Mouse (Mus musculus) hindbrain, embryonic 13.5 days (tissue): ENCODE data around the gene Fbln1. TPM values are rescaled to one million over a fixed set of nuclear protein-coding genes. Genes with fewer than 3 reads are reported as not detected.
A peak's percentile ranks its signal among the peaks of the same experiment; 100 is the strongest.

Experiments
- ATAC-seq: fragments of 200-750 bp; cut with Nextera tagmentation; 2 replicates; pipeline ENCODE4 v1.8.0; 2017; ENCODE audit warnings: moderate TSS enrichment; ENCODE audit not compliant: low FRiP score
- H3K27ac ChIP-seq: fragments of 300-500 bp; sonication (generic); 2 replicates; pipeline ENCODE4 v1.5.1; 2015; ENCODE audit warnings: inconsistent platforms, mild to moderate bottlenecking, moderate library complexity
- H3K27me3 ChIP-seq: fragments of 300-500 bp; sonication (generic); 2 replicates; pipeline ENCODE4 v1.6.1; 2015; ENCODE audit warnings: mild to moderate bottlenecking, inconsistent platforms
- H3K36me3 ChIP-seq: fragments of 300-500 bp; sonication (generic); 2 replicates; pipeline ENCODE4 v1.6.1; 2015; ENCODE audit warnings: mild to moderate bottlenecking, inconsistent platforms
- H3K4me1 ChIP-seq: fragments of 300-500 bp; sonication (generic); replicated peaks from 2 replicates; pipeline ENCODE4 v1.6.1; 2015; ENCODE audit warnings: inconsistent platforms
- H3K4me2 ChIP-seq: fragments of 300-500 bp; sonication (generic); 2 replicates; pipeline ENCODE4 v1.6.1; 2015; ENCODE audit warnings: inconsistent platforms, mild to moderate bottlenecking, moderate library complexity
- H3K4me3 ChIP-seq: fragments of 300-500 bp; sonication (generic); 2 replicates; pipeline ENCODE4 v1.5.1; 2015; ENCODE audit warnings: mild to moderate bottlenecking, inconsistent platforms
- H3K9ac ChIP-seq: fragments of 300-500 bp; sonication (generic); 2 replicates; pipeline ENCODE4 v1.6.1; 2015; ENCODE audit warnings: mild to moderate bottlenecking, inconsistent platforms
- H3K9me3 ChIP-seq: fragments of 300-500 bp; sonication (generic); 2 replicates; pipeline ENCODE4 v1.6.1; 2016; ENCODE audit warnings: inconsistent platforms
- WGBS: fragments of 180-500 bp; shearing (Covaris S2); methylation state at CpG from one replicate; pipeline ENCODE4 v1.1.7; 2015; 5-methylcytosine and 5-hydroxymethylcytosine counted together
- polyA plus RNA-seq: library from polyadenylated mRNA; unstranded; fragments of >200 nt; fragmentation: Nextera tagmentation; extraction: Ambion mirVana; gene quantifications from 2 replicates; pipeline ENCODE4 v1.2.1, GENCODE M21; 2015

Fbln1 gene
- 60.7 and 65.1 TPM in 2 replicates for polyA plus RNA-seq

DNA sequence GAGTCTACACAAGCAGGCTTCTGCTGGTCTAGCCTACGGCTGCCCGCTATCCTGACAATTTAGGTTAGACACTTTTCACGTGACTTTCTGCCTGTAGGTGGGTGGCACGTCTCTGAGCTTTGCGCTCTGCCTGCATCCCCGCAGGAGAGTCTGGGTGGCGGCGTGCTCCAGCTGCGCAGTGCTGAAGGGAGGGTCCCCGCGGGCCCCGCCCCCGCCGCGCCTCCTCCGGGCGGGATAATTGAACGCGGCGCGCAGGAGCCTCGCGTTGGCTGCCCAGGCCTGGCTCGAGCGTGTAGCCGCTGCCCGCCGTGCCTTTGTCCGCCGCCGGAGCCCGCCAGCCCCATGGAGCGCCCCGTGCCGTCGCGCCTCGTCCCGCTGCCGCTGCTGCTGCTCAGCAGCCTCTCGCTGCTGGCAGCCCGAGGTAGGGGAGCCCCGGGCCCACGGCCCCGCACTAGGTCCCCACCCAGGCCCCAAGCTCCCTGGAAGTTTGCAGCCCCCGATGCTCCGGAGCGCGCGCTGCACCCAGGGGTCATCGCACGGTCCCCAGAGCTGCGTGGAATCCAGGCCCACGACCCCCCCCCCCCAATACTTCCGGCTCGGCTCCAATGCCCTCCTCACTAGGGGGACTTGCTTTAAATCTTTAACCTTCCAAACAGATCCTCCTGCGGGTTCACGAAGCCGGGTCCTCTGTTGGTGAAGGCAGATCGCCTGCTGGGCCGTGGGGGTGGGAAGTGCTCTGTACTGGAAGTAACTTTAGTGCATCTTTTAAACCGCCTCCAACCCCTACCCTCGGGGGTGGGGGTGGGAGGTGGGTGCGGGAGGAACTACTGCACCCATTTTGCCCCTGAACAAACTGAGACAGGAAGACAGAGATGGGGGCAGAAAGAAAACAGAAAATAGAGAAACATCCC, at the start of gene Fbln1:
Fbln1 (plus strand) TSS at position 158 of the 911 bp plus-strand sequence.
- peaks cover 33% of the 10 kb centered on the region for H3K4me1 ChIP-seq
- peak; percentile 77 for ATAC-seq
- peak within 1 kb of the TSS; percentile 74 for H3K27ac ChIP-seq
- H3K4me2 ChIP-seq, result peak within 1 kb of the TSS; percentile 90
- peak within 1 kb of the TSS; percentile 81 for H3K9ac ChIP-seq
- no peaks in the 10 kb centered on the region for H3K9me3 ChIP-seq
- H3K36me3 ChIP-seq, result 0 out of 2 replicates have a peak, but pooled peaks cover 1% of the 10 kb centered on the region
- WGBS, result under 1% methylated on average over 56 of the region's 64 CpGs
- peaks cover 26% of the 10 kb centered on the region for H3K27me3 ChIP-seq
- H3K4me3 ChIP-seq, result peak within 1 kb of the TSS; percentile 56

DNA sequence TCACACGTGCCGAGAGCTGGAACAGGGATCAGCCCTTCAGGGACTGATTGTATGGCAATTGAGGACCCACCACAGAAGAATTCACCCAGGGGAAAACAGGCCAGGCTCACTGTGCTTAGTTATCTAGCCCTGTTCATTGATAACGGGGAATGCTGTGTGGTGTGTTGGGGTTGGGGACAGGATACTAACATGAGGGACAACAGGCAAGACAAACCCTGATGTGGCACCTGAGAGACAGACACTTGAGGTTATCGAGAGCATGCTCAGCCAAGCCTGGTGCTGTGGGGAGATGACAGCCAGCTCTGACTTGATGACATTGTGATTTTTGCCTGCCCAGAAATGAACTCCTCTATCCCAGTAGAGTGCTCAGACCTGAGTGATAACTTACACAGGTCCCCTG, 49.6 kb upstream of the Fbln1 start:
- no peak overlapping the region for H3K4me2 ChIP-seq
- no peak overlapping the region for H3K27ac ChIP-seq
- no peak for ATAC-seq
- no peaks in the 10 kb centered on the region for H3K36me3 ChIP-seq
- no peak overlapping the region for H3K9ac ChIP-seq
- no peak overlapping the region for H3K4me3 ChIP-seq
- H3K27me3 ChIP-seq, result no peaks in the 10 kb centered on the region
- no peaks in the 10 kb centered on the region for H3K9me3 ChIP-seq
- 75% methylated on average over 4 of the region's 4 CpGs for WGBS
- no peaks in the 10 kb centered on the region for H3K4me1 ChIP-seq

DNA sequence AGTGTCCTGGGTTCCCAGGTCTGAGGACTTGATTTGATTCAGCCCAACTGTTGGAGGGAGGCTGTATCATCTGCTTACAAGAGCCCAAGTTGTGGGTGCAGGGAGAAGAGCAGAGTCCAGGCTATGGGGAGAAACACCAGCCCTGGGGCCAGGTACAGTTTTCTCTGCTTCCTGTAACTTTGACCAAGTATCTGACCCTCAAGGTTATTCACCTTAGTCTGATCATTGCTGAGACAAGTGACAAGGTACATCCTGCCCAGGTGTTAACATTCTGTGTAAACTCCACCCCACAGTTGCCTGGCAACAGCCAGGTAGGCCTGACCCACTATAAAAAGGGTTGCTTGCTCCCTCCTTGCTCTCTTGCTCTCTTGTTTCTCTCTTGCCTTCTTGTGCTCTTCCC, 44.3 kb upstream of the Fbln1 start:
- Histone ChIP-seq H3K4me2 (no peak overlapping the region), H3K27me3 (no peaks in the 10 kb centered on the region), H3K4me3 (no peak overlapping the region), H3K4me1 (peaks cover 7% of the 10 kb centered on the region), H3K27ac (no peak overlapping the region), H3K36me3 (no peaks in the 10 kb centered on the region), H3K9me3 (no peaks in the 10 kb centered on the region), H3K9ac (no peak overlapping the region)
- ATAC-seq, result no peak

DNA sequence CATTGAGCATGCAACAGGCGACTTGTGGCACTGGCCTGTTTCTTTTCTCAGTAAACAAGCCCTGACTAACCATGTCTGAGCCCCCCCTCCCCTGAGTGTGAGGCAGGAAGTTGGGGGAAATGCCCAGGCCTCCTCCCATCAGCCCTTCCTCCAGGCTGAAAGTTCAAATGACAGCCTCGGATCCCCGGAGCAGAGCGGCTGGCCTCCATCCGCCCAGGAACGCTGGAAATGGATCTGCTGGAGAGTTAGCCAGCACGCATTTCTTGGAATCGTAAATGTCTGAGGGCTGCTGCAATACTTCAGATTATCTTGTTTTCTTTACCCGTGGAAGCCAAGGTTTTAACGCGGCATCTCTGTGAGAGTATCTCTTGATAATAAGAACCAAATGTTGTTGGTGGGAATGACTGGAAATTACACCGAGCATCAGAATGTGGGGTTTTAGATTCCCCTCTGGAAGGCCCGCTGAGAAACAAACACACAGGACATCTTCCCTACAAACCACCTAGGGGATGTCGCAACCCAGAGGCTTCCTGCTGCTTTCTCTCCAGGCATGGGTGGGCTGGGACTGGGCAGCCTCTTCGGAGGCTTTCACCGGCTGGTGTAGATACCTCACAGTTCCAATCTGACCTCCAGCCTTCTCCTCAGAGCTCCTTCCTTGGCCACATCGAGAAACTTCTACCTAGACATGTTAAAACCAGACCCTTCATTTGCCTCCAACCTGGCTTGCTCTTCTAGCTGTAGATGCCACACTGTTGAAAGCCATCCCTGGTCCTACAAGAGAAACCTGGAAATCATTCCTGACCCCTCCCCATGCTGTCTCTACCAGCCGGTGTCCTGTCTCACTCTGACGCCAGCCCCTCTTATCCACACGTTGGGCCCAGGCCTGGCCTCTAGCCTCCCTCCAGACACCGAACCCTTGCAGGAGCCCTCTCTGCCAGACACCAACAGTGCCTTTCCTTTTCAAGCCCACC, 42.8 kb upstream of the Fbln1 start:
- Histone ChIP-seq H3K4me2 (no peak overlapping the region), H3K9ac (no peak overlapping the region), H3K4me3 (no peak overlapping the region), H3K36me3 (no peaks in the 10 kb centered on the region), H3K9me3 (no peaks in the 10 kb centered on the region), H3K4me1 (peaks cover 18% of the 10 kb centered on the region), H3K27me3 (no peaks in the 10 kb centered on the region), H3K27ac (no peak overlapping the region)
- no peak for ATAC-seq
- whole genome bisulfite sequencing, result 69% methylated on average over 21 of the region's 21 CpGs

DNA sequence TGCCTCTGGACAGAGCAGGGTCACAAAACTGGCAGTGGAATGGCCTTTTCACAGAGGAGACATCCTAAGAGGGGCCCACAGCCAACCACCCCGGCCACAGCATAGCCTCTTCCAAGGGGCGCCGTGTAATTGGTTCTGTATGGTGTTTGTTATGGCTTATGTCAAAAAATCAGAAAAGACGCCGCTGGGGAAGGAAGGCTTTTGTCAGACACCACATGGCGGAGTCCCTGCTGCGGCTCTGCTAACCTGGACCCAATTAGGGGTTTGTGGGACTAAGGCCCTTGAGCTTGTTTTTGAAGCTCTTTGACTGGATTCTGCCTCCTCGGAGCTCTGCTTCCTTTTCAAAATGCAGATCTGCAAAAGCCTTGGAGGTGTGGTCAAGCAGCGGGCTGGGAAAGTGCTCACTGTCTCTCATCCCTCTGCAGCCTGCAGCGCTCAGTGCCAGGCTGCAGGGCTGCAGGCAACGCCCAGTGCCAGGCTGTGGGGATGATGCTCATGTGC, 39.3 kb upstream of the Fbln1 start:
- H3K4me3 ChIP-seq, result no peak overlapping the region
- WGBS, result 18% methylated on average over 11 of the region's 11 CpGs
- no peaks in the 10 kb centered on the region for H3K36me3 ChIP-seq
- H3K9me3 ChIP-seq, result no peaks in the 10 kb centered on the region
- H3K4me2 ChIP-seq, result 0 out of 2 replicates have a peak overlapping the region, but pooled peaks have one; percentile 1
- ATAC-seq, result peak; percentile 43; the same call in 1 of the 2 replicates
- H3K9ac ChIP-seq, result peak overlapping the region; percentile 49; the same call in 1 of the 2 replicates
- peaks cover 18% of the 10 kb centered on the region for H3K4me1 ChIP-seq
- no peaks in the 10 kb centered on the region for H3K27me3 ChIP-seq
- H3K27ac ChIP-seq, result peak overlapping the region; percentile 48

DNA sequence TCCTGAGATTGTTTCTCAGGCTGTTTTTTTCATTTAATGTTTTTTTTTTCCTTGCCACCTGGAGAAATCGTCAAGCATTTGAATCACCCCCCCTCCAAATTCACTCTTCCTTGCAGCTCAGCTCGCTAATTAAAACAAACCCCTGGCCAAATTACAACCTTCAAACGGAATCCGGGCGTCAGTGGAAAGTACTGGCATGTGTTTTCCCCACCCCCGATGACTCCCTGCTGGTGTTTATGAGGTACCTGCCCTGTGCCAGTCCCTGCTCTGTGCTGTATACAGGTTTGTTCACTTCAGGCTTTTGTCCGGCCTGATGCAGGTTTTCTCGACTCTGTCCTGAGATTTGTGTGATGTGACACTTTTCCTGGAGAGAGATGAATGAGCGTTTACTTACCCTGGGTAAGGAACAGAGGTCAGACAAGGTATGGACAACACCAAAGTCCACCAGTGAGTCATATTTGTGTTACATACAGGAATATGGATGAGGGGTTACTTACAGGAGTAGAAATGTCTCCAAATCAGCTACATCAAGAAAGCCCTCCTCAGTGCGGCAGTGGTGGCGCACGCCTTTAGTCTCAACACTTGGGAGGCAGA, 38.6 kb upstream of the Fbln1 start:
- ATAC-seq, result no peak
- H3K4me2 ChIP-seq, result no peak overlapping the region
- H3K4me3 ChIP-seq, result no peak overlapping the region
- no peaks in the 10 kb centered on the region for H3K36me3 ChIP-seq
- H3K4me1 ChIP-seq, result peaks cover 18% of the 10 kb centered on the region
- no peaks in the 10 kb centered on the region for H3K27me3 ChIP-seq
- WGBS, result 53% methylated on average over 12 of the region's 12 CpGs
- no peaks in the 10 kb centered on the region for H3K9me3 ChIP-seq
- no peak overlapping the region; the same call in 1 of the 2 replicates for H3K9ac ChIP-seq
- peak overlapping the region; percentile 48 for H3K27ac ChIP-seq

DNA sequence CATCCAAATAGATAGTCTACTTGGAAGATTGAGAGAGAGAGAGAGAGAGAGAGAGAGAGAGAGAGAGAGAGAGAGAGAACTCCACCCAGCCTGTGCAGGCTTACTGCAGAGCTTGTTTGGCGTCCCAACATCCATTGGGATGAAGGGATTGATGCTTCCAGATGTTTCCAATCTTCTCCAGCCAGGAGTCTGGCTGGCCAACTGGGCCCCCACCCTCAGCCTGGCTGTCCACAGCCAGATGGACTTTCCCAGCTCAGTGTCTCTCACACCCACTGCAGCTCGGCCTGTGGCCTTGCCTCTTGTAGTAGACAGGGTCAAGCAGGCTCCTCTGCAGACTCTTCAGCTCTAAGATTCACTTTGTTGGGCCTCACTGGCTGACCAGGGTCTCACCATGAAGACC, 33.7 kb upstream of the Fbln1 start:
- H3K9ac ChIP-seq, result no peak overlapping the region
- H3K4me3 ChIP-seq, result no peak overlapping the region
- H3K27ac ChIP-seq, result no peak overlapping the region
- no peak overlapping the region for H3K4me2 ChIP-seq
- peaks cover 5% of the 10 kb centered on the region for H3K4me1 ChIP-seq
- ATAC-seq, result no peak
- 86% methylated on average over 1 of the region's 2 CpGs for WGBS
- no peaks in the 10 kb centered on the region for H3K27me3 ChIP-seq
- no peaks in the 10 kb centered on the region for H3K9me3 ChIP-seq
- no peaks in the 10 kb centered on the region for H3K36me3 ChIP-seq

DNA sequence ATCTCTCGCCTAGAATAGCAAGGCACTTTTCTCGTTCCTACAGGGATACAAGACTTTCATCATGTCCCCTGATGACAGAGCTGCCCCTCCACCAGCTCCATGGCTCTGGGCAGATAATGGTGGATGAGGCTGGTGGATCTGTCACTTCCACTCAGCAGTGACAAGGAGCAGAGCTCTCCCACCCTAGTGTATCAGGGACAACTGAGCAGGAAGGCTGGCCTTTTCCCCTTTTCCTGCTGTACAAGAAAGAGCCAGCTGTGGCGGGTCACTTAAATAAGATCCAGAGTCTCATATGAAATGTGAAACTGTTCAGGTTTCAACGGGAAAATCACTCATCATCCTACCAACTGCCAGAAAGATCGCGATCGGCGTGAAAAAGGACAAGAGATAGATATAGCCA, 32.3 kb upstream of the Fbln1 start:
- Histone ChIP-seq H3K9ac (no peak overlapping the region), H3K4me3 (no peak overlapping the region), H3K27ac (no peak overlapping the region), H3K9me3 (no peaks in the 10 kb centered on the region), H3K4me1 (no peaks in the 10 kb centered on the region), H3K4me2 (no peak overlapping the region), H3K27me3 (no peaks in the 10 kb centered on the region), H3K36me3 (no peaks in the 10 kb centered on the region)
- no peak for ATAC-seq
- 73% methylated on average over 8 of the region's 8 CpGs for WGBS

DNA sequence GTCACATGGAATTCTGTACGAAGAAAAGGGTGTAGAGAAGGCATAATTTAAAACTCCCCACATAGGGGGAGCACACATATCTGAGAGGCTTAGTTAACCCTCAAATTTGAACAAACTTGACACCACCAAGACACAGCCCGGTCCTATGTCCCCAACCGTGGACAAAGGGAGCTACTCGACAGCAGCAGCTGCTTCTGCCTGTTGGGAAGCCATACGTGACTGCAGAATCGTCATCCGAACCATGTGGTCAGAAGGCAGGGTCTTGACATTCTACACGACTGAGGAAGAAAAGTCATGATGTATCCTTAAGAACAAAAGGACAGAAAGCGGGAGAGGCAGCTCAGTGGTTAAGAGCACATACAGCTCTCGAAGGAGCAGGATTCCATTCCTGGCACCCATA, 31.7 kb upstream of the Fbln1 start:
- Histone ChIP-seq H3K9me3 (no peaks in the 10 kb centered on the region), H3K36me3 (no peaks in the 10 kb centered on the region), H3K4me1 (no peaks in the 10 kb centered on the region), H3K27me3 (no peaks in the 10 kb centered on the region), H3K4me3 (no peak overlapping the region), H3K27ac (no peak overlapping the region), H3K4me2 (no peak overlapping the region), H3K9ac (no peak overlapping the region)
- ATAC-seq, result no peak
- 74% methylated on average over 10 of the region's 10 CpGs for WGBS

DNA sequence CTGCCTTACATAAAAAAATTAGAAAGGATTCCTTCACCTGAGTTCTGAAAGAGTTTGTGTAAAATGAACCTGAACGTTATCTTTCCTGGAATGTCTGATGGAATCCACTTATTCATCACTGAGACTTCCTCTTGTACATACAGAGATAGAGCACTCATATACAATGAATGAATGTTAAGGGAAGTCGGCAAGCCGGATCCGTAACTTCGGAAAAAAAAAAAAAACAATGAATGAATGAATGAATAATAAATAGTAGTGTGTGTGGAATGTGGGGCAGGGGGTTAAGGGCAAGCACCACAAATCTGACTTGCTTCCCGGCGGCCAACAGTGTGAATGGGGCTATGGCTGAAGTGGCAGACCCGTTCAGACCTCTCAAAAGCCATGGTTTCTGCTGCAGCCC, 28.2 kb upstream of the Fbln1 start:
- WGBS, result 66% methylated on average over 8 of the region's 8 CpGs

DNA sequence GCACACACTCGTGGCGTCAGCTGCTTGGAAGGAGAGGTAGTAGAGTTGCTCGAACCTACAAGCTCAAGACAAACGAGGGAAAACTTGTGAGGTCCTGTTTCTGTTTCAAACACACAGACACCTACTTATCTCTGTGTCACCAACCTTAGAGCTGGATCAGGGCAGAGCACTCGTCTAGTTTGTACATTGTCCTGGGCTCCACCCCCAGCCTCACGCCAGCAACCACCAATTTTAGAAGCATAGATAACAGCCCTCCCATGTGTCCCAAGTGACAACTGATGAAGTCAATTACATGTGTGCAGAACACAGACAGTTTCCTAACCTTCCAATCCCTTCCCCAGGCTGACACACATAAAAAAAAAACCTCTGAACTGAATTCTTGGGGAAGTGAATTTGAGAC, 27.6 kb upstream of the Fbln1 start:
- H3K9me3 ChIP-seq, result no peaks in the 10 kb centered on the region
- ATAC-seq, result no peak

More for the DNA sequence above, 28.2 kb upstream of the Fbln1 start:
- no peak overlapping the region for H3K9ac ChIP-seq
- H3K4me2 ChIP-seq, result no peak overlapping the region
- H3K27ac ChIP-seq, result no peak overlapping the region
- H3K27me3 ChIP-seq, result no peaks in the 10 kb centered on the region
- H3K36me3 ChIP-seq, result no peaks in the 10 kb centered on the region
- H3K4me1 ChIP-seq, result 0 out of 2 replicates have a peak, but pooled peaks cover 4% of the 10 kb centered on the region
- no peak overlapping the region for H3K4me3 ChIP-seq
- no peaks in the 10 kb centered on the region for H3K9me3 ChIP-seq
- no peak for ATAC-seq

More for the DNA sequence above, 27.6 kb upstream of the Fbln1 start:
- H3K4me3 ChIP-seq, result no peak overlapping the region
- 0 out of 2 replicates have a peak, but pooled peaks cover 4% of the 10 kb centered on the region for H3K4me1 ChIP-seq
- no peak overlapping the region for H3K9ac ChIP-seq
- H3K4me2 ChIP-seq, result no peak overlapping the region
- H3K27ac ChIP-seq, result no peak overlapping the region
- H3K36me3 ChIP-seq, result no peaks in the 10 kb centered on the region
- H3K27me3 ChIP-seq, result no peaks in the 10 kb centered on the region
- 77% methylated on average over 6 of the region's 6 CpGs for WGBS
